Mouse (Mus musculus) forebrain, embryonic 14.5 days (tissue): ENCODE results near the gene Snx33. TPM values are rescaled to one million over a fixed set of nuclear protein-coding genes. Genes with fewer than 3 reads are reported as not detected.
"Not testable (repeated sequence)": the region's sequence is repeated elsewhere in the genome, so short reads cannot be mapped to it uniquely, and the experiment has no call there.

ENCODE experiments used
- ATAC-seq: fragments of 200-750 bp; cut with Nextera tagmentation; 2 replicates; pipeline ENCODE4 v1.8.0; 2017; ENCODE audit warnings: mild to moderate bottlenecking, moderate library complexity
- DNase-seq: peaks from one replicate; pipeline ENCODE4 v3.0.0-alpha.2; 2015; ENCODE audit warnings: low spot score
- H3K27ac ChIP-seq: fragments of 300-500 bp; sonication (generic); 2 replicates; pipeline ENCODE4 v1.5.1; 2014; ENCODE audit warnings: low read depth, mild to moderate bottlenecking, control low read depth, low read length, moderate library complexity
- H3K27me3 ChIP-seq: fragments of 300-500 bp; sonication (generic); replicated peaks from 2 replicates; pipeline ENCODE4 v1.6.1; 2014; ENCODE audit warnings: low read length, control low read depth, mixed read lengths; ENCODE audit not compliant: control insufficient read depth, insufficient read depth
- H3K36me3 ChIP-seq: fragments of 300-500 bp; sonication (generic); 2 replicates; pipeline ENCODE4 v1.6.1; 2014; ENCODE audit warnings: low read length, control low read depth; ENCODE audit not compliant: control insufficient read depth, insufficient read depth
- H3K4me1 ChIP-seq: fragments of 300-500 bp; sonication (generic); 2 replicates; pipeline ENCODE4 v1.6.1; 2014; ENCODE audit warnings: antibody characterized with exemption, low read length, control low read depth; ENCODE audit not compliant: control insufficient read depth, insufficient read depth
- H3K4me2 ChIP-seq: fragments of 300-500 bp; sonication (generic); 2 replicates; pipeline ENCODE4 v1.6.1; 2014; ENCODE audit warnings: mild to moderate bottlenecking, control low read depth, low read length
- H3K4me3 ChIP-seq: fragments of 300-500 bp; sonication (generic); 2 replicates; pipeline ENCODE4 v1.5.1; 2014; ENCODE audit warnings: low read depth, low read length, control low read depth
- H3K9ac ChIP-seq: fragments of 300-500 bp; sonication (generic); 2 replicates; pipeline ENCODE4 v1.6.1; 2014; ENCODE audit warnings: mild to moderate bottlenecking, low read length, control low read depth, moderate library complexity
- H3K9me3 ChIP-seq: fragments of 300-500 bp; sonication (generic); replicated peaks from 2 replicates; pipeline ENCODE4 v1.6.1; 2016; ENCODE audit warnings: low read length, control low read depth, mixed read lengths; ENCODE audit not compliant: control insufficient read depth
- WGBS: fragments of 180-500 bp; shearing (Covaris S2); extraction: QIAGEN DNeasy Blood & Tissue Kit; methylation state at CpG from one replicate; pipeline ENCODE4 v1.1.7; 2014; 5-methylcytosine and 5-hydroxymethylcytosine counted together
- polyA plus RNA-seq: library from polyadenylated mRNA; unstranded; fragments of >200 nt; fragmentation: Nextera tagmentation; extraction: Ambion mirVana; gene quantifications from 2 replicates; pipeline ENCODE4 v1.2.1, GENCODE M21; 2014

Gene Snx33
- polyA plus RNA-seq, 1 experiment from 2014 or later, result 1.7 TPM

GRCm38 (mm10) chr9:56918466-56918865 lies 9.7 kb downstream of the Snx33 start:
- DNase-seq (no peak), ATAC-seq (no peak)
- no peak overlapping the region for H3K9ac ChIP-seq
- H3K36me3 ChIP-seq, result no peaks in the 10 kb centered on the region; the same call in 1 of the 2 replicates
- H3K27ac ChIP-seq, result no peak overlapping the region
- H3K4me3 ChIP-seq, result no peak overlapping the region
- H3K27me3 ChIP-seq, result no peaks in the 10 kb centered on the region
- H3K9me3 ChIP-seq, result no peaks in the 10 kb centered on the region
- H3K4me2 ChIP-seq, result no peak overlapping the region
- WGBS, result 93% methylated on average over 13 of the region's 13 CpGs
- no peaks in the 10 kb centered on the region for H3K4me1 ChIP-seq

- WGBS, result 69% methylated on average over 2 of the region's 2 CpGs
- H3K4me1 ChIP-seq, result no peaks in the 10 kb centered on the region
- H3K4me3 ChIP-seq, result no peak overlapping the region
- ATAC-seq (no peak), DNase-seq (no peak)
- H3K27ac ChIP-seq, result no peak overlapping the region
- H3K27me3 ChIP-seq, result no peaks in the 10 kb centered on the region
- no peaks in the 10 kb centered on the region; the same call in 1 of the 2 replicates for H3K36me3 ChIP-seq
- no peaks in the 10 kb centered on the region for H3K9me3 ChIP-seq
- H3K4me2 ChIP-seq, result no peak overlapping the region
- H3K9ac ChIP-seq, result no peak overlapping the region
These were observed 11.0 kb downstream of the Snx33 start for GRCm38 (mm10) chr9:56917131-56917530.

- no peak for ATAC-seq
These were observed 12.3 kb downstream of the Snx33 start for GRCm38 (mm10) chr9:56915695-56916410.

GRCm38 (mm10) chr9:56915116-56915515 lies 13.1 kb downstream of the Snx33 start:
- DNase-seq (no peak), ATAC-seq (no peak)
- no peaks in the 10 kb centered on the region for H3K9me3 ChIP-seq
- H3K27me3 ChIP-seq, result no peaks in the 10 kb centered on the region
- H3K27ac ChIP-seq, result no peak overlapping the region
- H3K4me1 ChIP-seq, result no peaks in the 10 kb centered on the region
- WGBS, result 90% methylated on average over 1 of the region's 1 CpGs
- H3K4me2 ChIP-seq, result no peak overlapping the region
- no peak overlapping the region for H3K4me3 ChIP-seq
- H3K36me3 ChIP-seq, result no peaks in the 10 kb centered on the region; the same call in 1 of the 2 replicates
- no peak overlapping the region for H3K9ac ChIP-seq

More at GRCm38 (mm10) chr9:56915695-56916410, 12.3 kb downstream of the Snx33 start:
- Histone ChIP-seq H3K27me3 (no peaks in the 10 kb centered on the region), H3K9ac (no peak overlapping the region), H3K4me1 (no peaks in the 10 kb centered on the region), H3K4me2 (no peak overlapping the region), H3K9me3 (no peaks in the 10 kb centered on the region), H3K4me3 (no peak overlapping the region), H3K27ac (no peak overlapping the region), H3K36me3 (no peaks in the 10 kb centered on the region; the same call in 1 of the 2 replicates)
- WGBS, result 87% methylated on average over 5 of the region's 5 CpGs
- DNase-seq, result no peak

- WGBS, result 93% methylated on average over 9 of the region's 9 CpGs
- no peak overlapping the region for H3K4me2 ChIP-seq
- ATAC-seq, result no peak
- no peak for DNase-seq
- no peaks in the 10 kb centered on the region for H3K27me3 ChIP-seq
- H3K4me1 ChIP-seq, result no peaks in the 10 kb centered on the region
- H3K9me3 ChIP-seq, result no peaks in the 10 kb centered on the region
- no peak overlapping the region for H3K4me3 ChIP-seq
- H3K36me3 ChIP-seq, result no peaks in the 10 kb centered on the region; the same call in 1 of the 2 replicates
- H3K9ac ChIP-seq, result no peak overlapping the region
- no peak overlapping the region for H3K27ac ChIP-seq
These were observed 14.2 kb downstream of the Snx33 start for GRCm38 (mm10) chr9:56913991-56914390.

- WGBS, result 83% methylated on average over 1 of the region's 1 CpGs
- H3K9me3 ChIP-seq, result no peaks in the 10 kb centered on the region
- no peaks in the 10 kb centered on the region for H3K4me1 ChIP-seq
- H3K36me3 ChIP-seq, result no peaks in the 10 kb centered on the region
- no peak overlapping the region for H3K4me2 ChIP-seq
- H3K4me3 ChIP-seq, result no peak overlapping the region
- no peak overlapping the region for H3K9ac ChIP-seq
- ATAC-seq (no peak), DNase-seq (no peak)
- H3K27me3 ChIP-seq, result no peaks in the 10 kb centered on the region
- H3K27ac ChIP-seq, result no peak overlapping the region
These were observed 17.2 kb downstream of the Snx33 start for GRCm38 (mm10) chr9:56911017-56911416.

GRCm38 (mm10) chr9:56909991-56910390 lies 18.2 kb downstream of the Snx33 start:
- not testable (repeated sequence) for H3K9me3 ChIP-seq, H3K36me3 ChIP-seq, H3K4me2 ChIP-seq, ATAC-seq, H3K4me1 ChIP-seq, H3K27me3 ChIP-seq, DNase-seq, H3K9ac ChIP-seq, H3K27ac ChIP-seq, H3K4me3 ChIP-seq
- WGBS, result 56% methylated on average over 4 of the region's 4 CpGs

- H3K4me3 ChIP-seq, result no peak overlapping the region
- no peak overlapping the region for H3K9ac ChIP-seq
- no peaks in the 10 kb centered on the region for H3K36me3 ChIP-seq
- no peaks in the 10 kb centered on the region for H3K9me3 ChIP-seq
- DNase-seq, result no peak
- no peaks in the 10 kb centered on the region for H3K4me1 ChIP-seq
- H3K27ac ChIP-seq, result no peak overlapping the region
- no peak for ATAC-seq
- no peak overlapping the region for H3K4me2 ChIP-seq
- 86% methylated on average over 9 of the region's 9 CpGs for WGBS
- H3K27me3 ChIP-seq, result no peaks in the 10 kb centered on the region
These were observed 20.6 kb downstream of the Snx33 start for GRCm38 (mm10) chr9:56907549-56907948.

GRCm38 (mm10) chr9:56903662-56904061 lies 24.5 kb downstream of the Snx33 start:
- Histone ChIP-seq H3K9me3 (no peaks in the 10 kb centered on the region), H3K27ac (no peak overlapping the region), H3K9ac (no peak overlapping the region), H3K27me3 (no peaks in the 10 kb centered on the region), H3K4me2 (no peak overlapping the region), H3K4me1 (no peaks in the 10 kb centered on the region), H3K36me3 (no peaks in the 10 kb centered on the region), H3K4me3 (no peak overlapping the region)
- no peak for DNase-seq
- WGBS, result 90% methylated on average over 3 of the region's 3 CpGs
- ATAC-seq, result no peak
